In the genomic region with DNA sequence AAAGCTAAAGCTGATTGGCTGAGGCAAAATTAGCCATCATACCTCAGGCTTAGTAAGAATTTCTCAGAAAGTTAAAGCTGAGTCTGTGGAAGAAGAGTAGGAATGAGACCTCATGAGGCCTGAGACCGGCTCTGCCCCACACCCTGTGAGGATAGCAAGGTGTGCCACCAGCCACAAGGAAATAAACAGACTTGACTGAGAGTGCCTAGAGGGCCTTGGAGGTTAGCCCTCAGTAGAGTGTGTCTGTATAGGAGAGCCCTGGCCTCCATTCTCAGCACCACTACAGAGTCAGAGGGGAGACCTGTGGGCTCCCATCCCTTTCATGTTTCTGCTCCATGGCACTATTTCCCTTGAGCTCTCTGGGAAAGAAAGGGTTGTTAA, we compare ENCODE assay signal across 22 mouse cellular contexts.
"Had no signal": no experiment of that assay in that cellular context is flagged by ENCODE, and none has a peak within 500 bp of the region (broad histone marks: within the 10 kb centered on the region; RNA-seq: fewer than 3 reads in every experiment).

No protein-coding gene starts in this region.

- DNase-seq: gastrocnemius, postnatal 14 days; gastrocnemius, postnatal 36 days; heart, adult 11 months; heart, adult 2 months; heart, postnatal 14 days; heart, postnatal 36 days; kidney, adult 18-20 months; kidney, adult 8-10 months; kidney, postnatal 10 days; kidney, postnatal 25 days; kidney, postnatal 4 days; layer of hippocampus, postnatal 36 days; left cerebral cortex, postnatal 4 days had no signal

- H3K4me2 ChIP-seq: heart, embryonic 11.5 days; heart, embryonic 13.5 days; heart, embryonic 15.5 days; hindbrain, embryonic 13.5 days; hindbrain, embryonic 15.5 days; limb, embryonic 13.5 days; limb, embryonic 15.5 days had no signal

- H3K9me3 ChIP-seq: heart, embryonic 13.5 days; heart, embryonic 15.5 days; hindbrain, embryonic 13.5 days; hindbrain, embryonic 15.5 days; limb, embryonic 13.5 days; limb, embryonic 15.5 days had no signal

- H3K27me3 ChIP-seq: heart, embryonic 13.5 days; heart, embryonic 15.5 days; hindbrain, embryonic 13.5 days; hindbrain, embryonic 15.5 days; limb, embryonic 13.5 days; limb, embryonic 15.5 days had no signal

- H3K36me3 ChIP-seq: heart, embryonic 15.5 days; hindbrain, embryonic 13.5 days; hindbrain, embryonic 15.5 days had no signal

- H3K27ac ChIP-seq: heart, adult 2 months; heart, embryonic 13.5 days; heart, embryonic 15.5 days; hindbrain, embryonic 13.5 days; hindbrain, embryonic 15.5 days; layer of hippocampus, adult 2 months; limb, embryonic 13.5 days; limb, embryonic 15.5 days had no signal

- ATAC-seq: forebrain, embryonic 16.5 days had no signal

- H3K4me3 ChIP-seq: heart, adult 2 months; heart, embryonic 13.5 days; heart, embryonic 15.5 days; hindbrain, embryonic 13.5 days; hindbrain, embryonic 15.5 days; layer of hippocampus, adult 2 months; limb, embryonic 13.5 days; limb, embryonic 15.5 days had no signal

- H3K9ac ChIP-seq: heart, embryonic 13.5 days; heart, embryonic 15.5 days; hindbrain, embryonic 13.5 days; hindbrain, embryonic 15.5 days; limb, embryonic 13.5 days; limb, embryonic 15.5 days had no signal

- H3K4me1 ChIP-seq: hindbrain, embryonic 13.5 days; hindbrain, embryonic 15.5 days; limb, embryonic 13.5 days; limb, embryonic 15.5 days had no signal
